Mouse (Mus musculus) heart, adult 2 months (tissue): ENCODE measurements around the gene Ache.

Experiments
- CTCF ChIP-seq: fragments of 200-600 bp; IDR thresholded peaks from 2 replicates; pipeline ENCODE4 v1.8.1; 2022; ENCODE audit warnings: antibody characterized with exemption, mild to moderate bottlenecking, moderate library complexity
- EP300 ChIP-seq: fragments of 200-500 bp; IDR thresholded peaks from 2 replicates; pipeline ENCODE4 v1.6.1; 2011; ENCODE audit warnings: low read depth, low read length, control low read depth; ENCODE audit not compliant: insufficient read depth
- POLR2A ChIP-seq: fragments of 200-500 bp; IDR thresholded peaks from 2 replicates; pipeline ENCODE4 v1.6.1; 2011; ENCODE audit warnings: mild to moderate bottlenecking, low read depth, low read length, control low read depth; ENCODE audit not compliant: insufficient read depth

GRCm38 (mm10) chr5:137288999-137289470 lies 1.7 kb downstream of the Ache start:
- peak; percentile 55 for TF ChIP-seq CTCF
- no peak for TF ChIP-seq EP300
- TF ChIP-seq POLR2A: no peak
